Mouse (Mus musculus) stomach, embryonic 14.5 days (tissue): Measurements from ENCODE around the gene Scgb1b29. TPM values are rescaled to one million over a fixed set of nuclear protein-coding genes. Genes with fewer than 3 reads are reported as not detected.
"Not testable (repeated sequence)": the region's sequence is repeated elsewhere in the genome, so short reads cannot be mapped to it uniquely, and the experiment has no call there.

Experiments
- ATAC-seq: fragments of 200-750 bp; cut with Nextera tagmentation; 2 replicates; pipeline ENCODE4 v1.8.0; 2017; ENCODE audit warnings: low read depth, moderate TSS enrichment; ENCODE audit not compliant: insufficient number of reproducible peaks, insufficient read depth, low FRiP score
- H3K27ac ChIP-seq: fragments of 300-500 bp; sonication (generic); 2 replicates; pipeline ENCODE4 v1.5.1; 2014; ENCODE audit warnings: mild to moderate bottlenecking, low read length, moderate library complexity, mixed read lengths
- H3K27me3 ChIP-seq: fragments of 300-500 bp; sonication (generic); 2 replicates; pipeline ENCODE4 v1.6.1; 2014; ENCODE audit warnings: low read length, control low read depth, mixed read lengths; ENCODE audit not compliant: control insufficient read depth, insufficient read depth
- H3K36me3 ChIP-seq: fragments of 300-500 bp; sonication (generic); 2 replicates; pipeline ENCODE4 v1.6.1; 2014; ENCODE audit warnings: mild to moderate bottlenecking, control low read depth, low read length, moderate library complexity, mixed read lengths; ENCODE audit not compliant: control insufficient read depth, insufficient read depth
- H3K4me1 ChIP-seq: fragments of 300-500 bp; sonication (generic); 2 replicates; pipeline ENCODE4 v1.6.1; 2014; ENCODE audit warnings: low read length, control low read depth, mixed read lengths; ENCODE audit not compliant: control insufficient read depth, insufficient read depth
- H3K4me2 ChIP-seq: fragments of 300-500 bp; sonication (generic); replicated peaks from 2 replicates; pipeline ENCODE4 v1.6.1; 2014; ENCODE audit warnings: low read depth, low read length, control low read depth
- H3K4me3 ChIP-seq: fragments of 300-500 bp; sonication (generic); 2 replicates; pipeline ENCODE4 v1.5.1; 2014; ENCODE audit warnings: low read depth, low read length, control low read depth
- H3K9ac ChIP-seq: fragments of 300-500 bp; sonication (generic); replicated peaks from 2 replicates; pipeline ENCODE4 v1.6.1; 2014; ENCODE audit warnings: low read depth, mild to moderate bottlenecking, control low read depth, low read length, moderate library complexity, mixed read lengths
- H3K9me3 ChIP-seq: fragments of 300-500 bp; sonication (generic); 2 replicates; pipeline ENCODE4 v1.6.1; 2016; ENCODE audit warnings: low read depth, low read length, control low read depth; ENCODE audit not compliant: control insufficient read depth
- WGBS: fragments of 180-500 bp; shearing (Covaris S2); extraction: QIAGEN DNeasy Blood & Tissue Kit; methylation state at CpG from one replicate; pipeline ENCODE4 v1.1.7; 2014; 5-methylcytosine and 5-hydroxymethylcytosine counted together
- polyA plus RNA-seq: library from polyadenylated mRNA; unstranded; fragments of >200 nt; fragmentation: Nextera tagmentation; extraction: Ambion mirVana; gene quantifications from 2 replicates; pipeline ENCODE4 v1.2.1, GENCODE M21; 2014

Gene Scgb1b29
- polyA plus RNA-seq: not detected in 2 replicates

- H3K27me3 ChIP-seq, H3K4me2 ChIP-seq, H3K9me3 ChIP-seq, H3K9ac ChIP-seq, H3K36me3 ChIP-seq, H3K4me3 ChIP-seq, H3K4me1 ChIP-seq, H3K27ac ChIP-seq, ATAC-seq: not testable (repeated sequence)
- WGBS: 94% methylated on average over 1 of the region's 5 CpGs
Observed at GRCm38 (mm10) chr7:32441241-32441640, at the start of gene Scgb1b29. Gene Scgb1b29 (plus strand): TSS chr7:32441541.

GRCm38 (mm10) chr7:32428636-32429035 is 12.7 kb upstream of the Scgb1b29 start:
- not testable (repeated sequence) for H3K27me3 ChIP-seq, H3K4me2 ChIP-seq, H3K4me1 ChIP-seq, H3K27ac ChIP-seq, H3K9me3 ChIP-seq, ATAC-seq, H3K36me3 ChIP-seq, H3K9ac ChIP-seq, H3K4me3 ChIP-seq
- 89% methylated on average over 10 of the region's 11 CpGs for WGBS

Other genes starting within 250 kb of the Scgb1b29 start
- gene Scgb2b11, start 230.4 kb upstream of the Scgb1b29 start, polyA plus RNA-seq: not detected in 2 replicates
- gene Scgb1b11, start 218.7 kb upstream of the Scgb1b29 start, polyA plus RNA-seq: not detected in 2 replicates
- gene Scgb2b12, start 114.3 kb upstream of the Scgb1b29 start, polyA plus RNA-seq: not detected in 2 replicates
- not detected in 2 replicates for gene Scgb1b12, start 107.4 kb upstream of the Scgb1b29 start, polyA plus RNA-seq